Mouse (Mus musculus): ENCODE measurements around the gene Shc3.

Shc3 gene

GRCm38 (mm10) chr13:51381498-51381897 lies 187.7 kb downstream of the Shc3 start:
- DNase-seq (ENCODE audit: low spot score in 2 of 2), result no peak
